Mouse (Mus musculus): Measurements from ENCODE around the gene Camk1.

GRCm38 (mm10) chr6:113353696-113354095 is 9.9 kb upstream of the Camk1 start:
- TF ChIP-seq GATA1 (IDR thresholded peaks at IDR 0.05; ENCODE audit: low read length) (no peak), TAL1 (IDR thresholded peaks at IDR 0.05; ENCODE audit: low read length) (no peak)

Measured in erythroblast, embryonic 14.5 days (primary cell).